Mouse (Mus musculus): ENCODE results near the gene Fancc.

Fancc gene

GRCm38 (mm10) chr13:63247631-63248030 lies 249.4 kb downstream of the Fancc start:
- DNase-seq (ENCODE audit: extremely low spot score, low read depth, low spot score), result no peak

GRCm38 (mm10) chr13:63247041-63247440 lies 250.0 kb downstream of the Fancc start:
- no peak for DNase-seq (ENCODE audit: extremely low spot score, low read depth, low spot score)

- no peak for DNase-seq (ENCODE audit: extremely low spot score, low read depth, low spot score)
Measured at GRCm38 (mm10) chr13:63246332-63246940, 250.6 kb downstream of the Fancc start.

- no peak for DNase-seq (ENCODE audit: extremely low spot score, low read depth, low spot score)
Measured at GRCm38 (mm10) chr13:63245812-63246211, 251.3 kb downstream of the Fancc start.

- no peak for DNase-seq (ENCODE audit: extremely low spot score, low read depth, low spot score)
Measured at GRCm38 (mm10) chr13:63245218-63245617, 251.9 kb downstream of the Fancc start.

GRCm38 (mm10) chr13:63244425-63244824 lies 252.7 kb downstream of the Fancc start:
- no peak for DNase-seq (ENCODE audit: extremely low spot score, low read depth, low spot score)

GRCm38 (mm10) chr13:63243586-63243985 lies 253.5 kb downstream of the Fancc start:
- no peak for DNase-seq (ENCODE audit: extremely low spot score, low read depth, low spot score)

- DNase-seq (ENCODE audit: extremely low spot score, low read depth, low spot score), result no peak
Measured at GRCm38 (mm10) chr13:63242401-63243192, 254.5 kb downstream of the Fancc start.

- DNase-seq (ENCODE audit: extremely low spot score, low read depth, low spot score), result no peak
Measured at GRCm38 (mm10) chr13:63241665-63242064, 255.4 kb downstream of the Fancc start.

- no peak for DNase-seq (ENCODE audit: extremely low spot score, low read depth, low spot score)
Measured at GRCm38 (mm10) chr13:63240835-63241234, 256.2 kb downstream of the Fancc start.

- no peak for DNase-seq (ENCODE audit: extremely low spot score, low read depth, low spot score)
Measured at GRCm38 (mm10) chr13:63239877-63240671, 257.0 kb downstream of the Fancc start.

- no peak for DNase-seq (ENCODE audit: extremely low spot score, low read depth, low spot score)
Measured at GRCm38 (mm10) chr13:63239301-63239804, 257.7 kb downstream of the Fancc start.

GRCm38 (mm10) chr13:63238045-63238444 lies 259.0 kb downstream of the Fancc start:
- DNase-seq (ENCODE audit: extremely low spot score, low read depth, low spot score), result no peak

GRCm38 (mm10) chr13:63236159-63236893 lies 260.8 kb downstream of the Fancc start:
- no peak for DNase-seq (ENCODE audit: extremely low spot score, low read depth, low spot score)

GRCm38 (mm10) chr13:63235551-63235950 lies 261.5 kb downstream of the Fancc start:
- no peak for DNase-seq (ENCODE audit: extremely low spot score, low read depth, low spot score)

All from hindlimb bud, embryonic 11.5 days (tissue).